ENCODE assay signal across 8 mouse cellular contexts in genomic region chr3:133544551-133545303, GRCm38 (mm10). TPM values are rescaled to one million over a fixed set of nuclear protein-coding genes. Genes with fewer than 3 reads are reported as not detected.
DNase-seq lines count a peak whose midpoint lies in the region; ATAC-seq and TF ChIP-seq lines count a peak whose summit lies in the region.

Gene Tet2, minus strand, starts transcription at chr3:133545139.

- no peaks in the 10 kb centered on the region for H3K27me3 ChIP-seq in heart, embryonic 11.5 days (ENCODE audit: control insufficient read depth, insufficient read depth, low read length)
- H3K27me3 ChIP-seq in kidney, embryonic 15.5 days: no peaks in the 10 kb centered on the region
- H3K27me3 ChIP-seq in liver, adult 2 months (ENCODE audit: control insufficient read depth, insufficient read depth, low read length): no peaks in the 10 kb centered on the region

- peaks cover 6% of the 10 kb centered on the region; the same call in 1 of the 2 replicates for H3K79me2 ChIP-seq in liver, adult 2 months (ENCODE audit: control insufficient read depth, insufficient read depth, low read length)

- TF ChIP-seq CTCF in embryonic fibroblast, embryonic 13.5 days (IDR thresholded peaks at IDR 0.05; ENCODE audit: borderline replicate concordance, insufficient read depth, low read length): no peak
- TF ChIP-seq CTCF in liver, adult 2 months (IDR thresholded peaks at IDR 0.05; ENCODE audit: low read depth, low read length): no peak

- no peak; the same call in none of the 2 replicates for ATAC-seq in heart, embryonic 11.5 days (replicated peaks; ENCODE audit: insufficient number of reproducible peaks, low FRiP score, low TSS enrichment)
- peak; percentile 70 for ATAC-seq in kidney, embryonic 15.5 days (replicated peaks; ENCODE audit: low FRiP score)
- ATAC-seq in monocyte, adult 5-6 weeks (replicated peaks; ENCODE audit: insufficient number of reproducible peaks, low FRiP score, low TSS enrichment, poor library complexity, severe bottlenecking): no peak

- WGBS in heart, embryonic 11.5 days (ENCODE audit: insufficient replicate concordance): under 1% methylated on average over 47 of the region's 73 CpGs
- under 1% methylated on average over 69 of the region's 73 CpGs for WGBS in kidney, embryonic 15.5 days
- WGBS in liver, adult 2 months: under 1% methylated on average over 53 of the region's 73 CpGs

- no peaks in the 10 kb centered on the region for H3K4me1 ChIP-seq in embryonic fibroblast, embryonic 13.5 days (ENCODE audit: control insufficient read depth, insufficient read depth, low read length)
- H3K4me1 ChIP-seq in heart, embryonic 11.5 days (ENCODE audit: control insufficient read depth, insufficient read depth, low read length): no peaks in the 10 kb centered on the region
- H3K4me1 ChIP-seq in kidney, embryonic 15.5 days: peaks cover 15% of the 10 kb centered on the region
- H3K4me1 ChIP-seq in liver, adult 2 months (ENCODE audit: control insufficient read depth, insufficient read depth, low read length): peaks cover 8% of the 10 kb centered on the region

- H3K4me2 ChIP-seq in heart, embryonic 11.5 days: peak within 1 kb of the TSS; percentile 77
- peak within 1 kb of the TSS; percentile 88 for H3K4me2 ChIP-seq in kidney, embryonic 15.5 days

- peak; percentile 63 for DNase-seq in layer of hippocampus, adult 11-12 months (ENCODE audit: low spot score)
- no peak for DNase-seq in layer of hippocampus, adult 9-10 months (ENCODE audit: low spot score)
- DNase-seq in liver, adult 2 months (ENCODE audit: extremely low read depth, low read depth, low spot score): peak; percentile 56
- peak; percentile 35 to 76 for DNase-seq in spleen, postnatal 4 days (ENCODE audit: low spot score in 2 of 2)

- no peaks in the 10 kb centered on the region for H3K36me3 ChIP-seq in heart, embryonic 11.5 days (ENCODE audit: control insufficient read depth, insufficient read depth, low read length)
- no peaks in the 10 kb centered on the region for H3K36me3 ChIP-seq in kidney, embryonic 15.5 days
- no peaks in the 10 kb centered on the region for H3K36me3 ChIP-seq in liver, adult 2 months (ENCODE audit: control insufficient read depth, insufficient read depth, low read length)

- no peaks in the 10 kb centered on the region for H3K9me3 ChIP-seq in heart, embryonic 11.5 days (replicated peaks; ENCODE audit: control insufficient read depth, low read length)
- H3K9me3 ChIP-seq in kidney, embryonic 15.5 days (replicated peaks): no peaks in the 10 kb centered on the region

- peak within 1 kb of the TSS; percentile 91 for H3K9ac ChIP-seq in heart, embryonic 11.5 days (ENCODE audit: low read depth, low read length)
- peak within 1 kb of the TSS; percentile 83 for H3K9ac ChIP-seq in kidney, embryonic 15.5 days
- H3K9ac ChIP-seq in liver, adult 2 months (ENCODE audit: low read depth, low read length): peak within 1 kb of the TSS; percentile 87

- H3K4me3 ChIP-seq in embryonic fibroblast, embryonic 13.5 days (ENCODE audit: insufficient read depth, low read length): peak within 1 kb of the TSS; percentile 82
- H3K4me3 ChIP-seq in heart, embryonic 11.5 days (ENCODE audit: low read depth, low read length): peak within 1 kb of the TSS; percentile 82
- peak within 1 kb of the TSS; percentile 86 for H3K4me3 ChIP-seq in kidney, embryonic 15.5 days (replicated peaks)
- H3K4me3 ChIP-seq in liver, adult 2 months (ENCODE audit: insufficient read depth, low read depth, low read length): peak within 1 kb of the TSS; percentile 81

- no peak for TF ChIP-seq POLR2A in embryonic fibroblast, embryonic 13.5 days (IDR thresholded peaks at IDR 0.05; ENCODE audit: low read depth, low read length)
- no peak for TF ChIP-seq POLR2A in liver, adult 2 months (IDR thresholded peaks at IDR 0.05; ENCODE audit: extremely low read depth, insufficient read depth, low read length)

- H3K27ac ChIP-seq in embryonic fibroblast, embryonic 13.5 days (ENCODE audit: insufficient read depth, low read length): peak within 1 kb of the TSS; percentile 77
- peak within 1 kb of the TSS; percentile 88 for H3K27ac ChIP-seq in heart, embryonic 11.5 days (ENCODE audit: low read depth, low read length)
- peak within 1 kb of the TSS; percentile 97 for H3K27ac ChIP-seq in kidney, embryonic 15.5 days
- H3K27ac ChIP-seq in liver, adult 2 months (replicated peaks; ENCODE audit: insufficient read depth, low read depth, low read length): peak within 1 kb of the TSS; percentile 71

RNA-seq across cellular contexts. Expression of gene Tet2, which starts in this region (rescaled TPM):
- polyA plus RNA-seq in embryonic fibroblast, embryonic 13.5 days (2011; ENCODE audit: insufficient read length, low read depth, missing spikeins): 16.2 and 24.3 TPM in 2 replicates
- 14.1 and 19.4 TPM in 2 replicates for polyA plus RNA-seq in heart, embryonic 11.5 days (2014; fragmentation: Nextera tagmentation; extraction: Ambion mirVana)
- 20.0 and 23.3 TPM in 2 replicates for polyA plus RNA-seq in kidney, embryonic 15.5 days (2015; fragmentation: Nextera tagmentation; extraction: Ambion mirVana)
- 12.1 and 12.3 TPM in 2 replicates for total RNA-seq in liver, adult 2 months (2014; rRNA removed)
- polyA plus RNA-seq in liver, adult 2 months (2012; rRNA removed): 5.8 and 8.2 TPM in 2 replicates
- 123 to 203 TPM (median 135 TPM) in 3 replicates for total RNA-seq in monocyte, adult 5-6 weeks (2017)
